Mouse (Mus musculus) midbrain, embryonic 15.5 days (tissue): ENCODE results near the gene Gstt4. TPM values are rescaled to one million over a fixed set of nuclear protein-coding genes. Genes with fewer than 3 reads are reported as not detected.
A peak's percentile ranks its signal among the peaks of the same experiment; 100 is the strongest.
"Not testable (repeated sequence)": the region's sequence is repeated elsewhere in the genome, so short reads cannot be mapped to it uniquely, and the experiment has no call there.

Experiments used
- ATAC-seq: fragments of 200-750 bp; cut with Nextera tagmentation; replicated peaks from 2 replicates; pipeline ENCODE4 v1.8.0; 2017; ENCODE audit warnings: moderate TSS enrichment
- H3K27ac ChIP-seq: fragments of 300-500 bp; sonication (generic); 2 replicates; pipeline ENCODE4 v1.5.1; 2015; ENCODE audit warnings: mild to moderate bottlenecking, inconsistent platforms
- H3K27me3 ChIP-seq: fragments of 300-500 bp; sonication (generic); replicated peaks from 2 replicates; pipeline ENCODE4 v1.6.1; 2015; ENCODE audit warnings: inconsistent platforms
- H3K36me3 ChIP-seq: fragments of 300-500 bp; sonication (generic); replicated peaks from 2 replicates; pipeline ENCODE4 v1.6.1; 2015; ENCODE audit warnings: inconsistent platforms
- H3K4me1 ChIP-seq: fragments of 300-500 bp; sonication (generic); 2 replicates; pipeline ENCODE4 v1.6.1; 2015; ENCODE audit warnings: inconsistent platforms
- H3K4me2 ChIP-seq: fragments of 300-500 bp; sonication (generic); 2 replicates; pipeline ENCODE4 v1.6.1; 2015; ENCODE audit warnings: inconsistent platforms, mild to moderate bottlenecking, moderate library complexity
- H3K4me3 ChIP-seq: fragments of 300-500 bp; sonication (generic); 2 replicates; pipeline ENCODE4 v1.5.1; 2015; ENCODE audit warnings: mild to moderate bottlenecking, inconsistent platforms
- H3K9ac ChIP-seq: fragments of 300-500 bp; sonication (generic); 2 replicates; pipeline ENCODE4 v1.6.1; 2015; ENCODE audit warnings: mild to moderate bottlenecking, inconsistent platforms
- H3K9me3 ChIP-seq: fragments of 300-500 bp; sonication (generic); 2 replicates; pipeline ENCODE4 v1.6.1; 2016; ENCODE audit warnings: inconsistent platforms
- WGBS: fragments of 180-500 bp; shearing (Covaris S2); methylation state at CpG from one replicate; pipeline ENCODE4 v1.1.7; 2015; ENCODE audit warnings: mixed read lengths; 5-methylcytosine and 5-hydroxymethylcytosine counted together
- polyA plus RNA-seq: library from polyadenylated mRNA; unstranded; fragments of >200 nt; fragmentation: Nextera tagmentation; extraction: Ambion mirVana; gene quantifications from 2 replicates; pipeline ENCODE4 v1.2.1, GENCODE M21; 2015

Gene Gstt4
- polyA plus RNA-seq, 1 experiment from 2014 or later, result not detected

DNA sequence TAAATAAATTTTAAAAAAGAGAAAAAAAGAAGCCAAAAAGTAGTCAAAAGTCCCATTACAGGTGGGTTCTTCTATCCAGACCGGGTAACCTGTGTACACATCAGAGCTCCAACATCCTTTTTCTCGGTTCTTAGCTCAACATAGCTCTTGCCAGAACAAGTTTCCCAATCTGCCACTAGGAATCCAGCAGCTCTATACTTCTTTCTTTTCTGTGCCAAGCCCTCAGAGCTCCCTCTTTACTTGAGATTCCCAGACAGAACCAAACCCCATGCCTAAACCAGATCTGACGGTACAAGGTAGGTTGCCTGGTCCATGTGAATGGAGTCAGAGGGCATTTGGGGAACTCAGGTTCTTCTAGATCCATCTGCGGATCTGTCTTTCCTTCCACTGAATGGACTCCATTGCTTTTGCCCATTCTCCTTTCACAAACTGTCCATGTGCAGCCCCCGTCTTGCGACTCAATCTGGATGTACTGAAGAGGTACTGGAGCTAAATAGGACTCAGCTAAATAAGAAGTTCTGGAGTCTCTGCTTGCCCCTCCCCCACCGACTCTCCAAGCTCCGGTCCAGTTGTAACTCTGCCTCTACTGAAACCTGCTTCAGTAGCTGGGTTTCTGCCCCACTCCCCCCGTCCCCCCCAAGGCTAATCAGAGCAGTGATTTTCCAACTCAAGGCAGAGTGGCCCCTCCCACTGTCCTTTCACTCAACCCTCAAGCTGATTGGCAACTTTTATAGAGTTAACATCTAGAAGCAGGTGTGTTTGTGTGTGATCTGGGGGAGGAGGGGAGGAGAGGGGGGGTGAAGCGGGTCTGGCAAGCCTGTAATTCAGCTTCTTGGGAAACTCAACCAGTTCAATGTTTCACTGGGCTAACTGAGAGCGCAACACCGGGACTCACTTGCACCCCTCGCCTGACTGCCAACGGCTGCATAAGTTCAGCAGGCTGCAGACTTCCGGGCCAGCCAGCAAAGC lies 42.9 kb downstream of the Gstt4 start:
- Histone ChIP-seq H3K9ac (no peak overlapping the region), H3K27ac (no peak overlapping the region), H3K9me3 (no peaks in the 10 kb centered on the region), H3K36me3 (no peaks in the 10 kb centered on the region), H3K27me3 (peaks cover 34% of the 10 kb centered on the region), H3K4me3 (no peak overlapping the region), H3K4me1 (peaks cover 11% of the 10 kb centered on the region), H3K4me2 (no peak overlapping the region)
- ATAC-seq, result no peak
- WGBS, result 44% methylated on average over 15 of the region's 15 CpGs

- ATAC-seq, result no peak
- Histone ChIP-seq H3K4me1 (peaks cover 12% of the 10 kb centered on the region), H3K9ac (no peak overlapping the region), H3K27me3 (peaks cover 34% of the 10 kb centered on the region), H3K36me3 (no peaks in the 10 kb centered on the region), H3K27ac (no peak overlapping the region), H3K4me3 (no peak overlapping the region), H3K4me2 (no peak overlapping the region), H3K9me3 (no peaks in the 10 kb centered on the region)
- WGBS, result 76% methylated on average over 2 of the region's 2 CpGs
Observed at GRCm38 (mm10) chr10:75777885-75778284, 44.5 kb downstream of the Gstt4 start.

DNA sequence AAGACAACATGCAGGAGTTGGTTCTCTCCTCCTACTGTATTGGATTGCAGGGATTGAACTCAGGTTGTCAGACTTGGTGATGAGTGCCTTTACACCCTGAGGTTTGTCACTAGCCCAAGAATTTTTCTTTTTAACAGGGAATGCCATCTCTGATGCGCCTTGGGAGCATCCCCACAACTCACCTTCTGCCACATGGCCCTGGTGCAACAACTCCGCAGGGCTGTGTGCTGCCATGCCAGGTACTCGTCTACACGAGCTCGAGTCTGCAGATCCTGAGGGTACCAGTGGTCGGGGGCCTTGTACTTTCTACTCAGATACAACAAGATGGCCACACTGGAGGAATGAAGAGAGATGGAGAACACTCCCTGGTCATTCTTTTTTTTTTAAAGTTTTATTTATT lies 45.8 kb downstream of the Gstt4 start:
- 91% methylated on average over 6 of the region's 6 CpGs for WGBS
- no peak overlapping the region for H3K27ac ChIP-seq
- no peak overlapping the region for H3K9ac ChIP-seq
- peaks cover 28% of the 10 kb centered on the region for H3K27me3 ChIP-seq
- H3K4me2 ChIP-seq, result no peak overlapping the region
- H3K36me3 ChIP-seq, result no peaks in the 10 kb centered on the region
- no peak overlapping the region for H3K4me3 ChIP-seq
- no peaks in the 10 kb centered on the region for H3K9me3 ChIP-seq
- no peak for ATAC-seq
- peaks cover 19% of the 10 kb centered on the region for H3K4me1 ChIP-seq

GRCm38 (mm10) chr10:75774587-75774986 lies 47.8 kb downstream of the Gstt4 start:
- H3K4me1 ChIP-seq, result peaks cover 8% of the 10 kb centered on the region
- 92% methylated on average over 9 of the region's 9 CpGs for WGBS
- no peak overlapping the region for H3K27ac ChIP-seq
- H3K9me3 ChIP-seq, result no peaks in the 10 kb centered on the region
- H3K36me3 ChIP-seq, result no peaks in the 10 kb centered on the region
- H3K4me2 ChIP-seq, result no peak overlapping the region
- H3K4me3 ChIP-seq, result no peak overlapping the region
- no peak overlapping the region for H3K9ac ChIP-seq
- ATAC-seq, result no peak
- peaks cover 8% of the 10 kb centered on the region for H3K27me3 ChIP-seq

- no peak overlapping the region for H3K4me2 ChIP-seq
- 93% methylated on average over 5 of the region's 5 CpGs for WGBS
- no peak overlapping the region for H3K27ac ChIP-seq
Observed at GRCm38 (mm10) chr10:75774102-75774501, 48.2 kb downstream of the Gstt4 start.

GRCm38 (mm10) chr10:75772795-75773664 lies 49.3 kb downstream of the Gstt4 start, which contains the start of gene Ddt:
Ddt (minus strand) TSS chr10:75773414.
- under 1% methylated on average over 46 of the region's 47 CpGs for WGBS
- H3K9ac ChIP-seq, result peak within 1 kb of the TSS; percentile 53
- peak within 1 kb of the TSS; percentile 33; the same call in 1 of the 2 replicates for H3K27ac ChIP-seq
- peak within 1 kb of the TSS; percentile 55 for H3K4me3 ChIP-seq
- H3K4me2 ChIP-seq, result peak within 1 kb of the TSS; percentile 93
- H3K27me3 ChIP-seq, result peaks cover 2% of the 10 kb centered on the region; the same call in 1 of the 2 replicates
- no peaks in the 10 kb centered on the region for H3K36me3 ChIP-seq
- ATAC-seq, result peak; percentile 97
- H3K4me1 ChIP-seq, result peaks cover 8% of the 10 kb centered on the region
- no peaks in the 10 kb centered on the region for H3K9me3 ChIP-seq

More at GRCm38 (mm10) chr10:75774102-75774501, 48.2 kb downstream of the Gstt4 start:
- Histone ChIP-seq H3K9ac (no peak overlapping the region), H3K4me3 (no peak overlapping the region), H3K9me3 (no peaks in the 10 kb centered on the region), H3K36me3 (no peaks in the 10 kb centered on the region), H3K27me3 (peaks cover 3% of the 10 kb centered on the region), H3K4me1 (peaks cover 8% of the 10 kb centered on the region)
- ATAC-seq, result no peak

GRCm38 (mm10) chr10:75767756-75768155 lies 54.6 kb downstream of the Gstt4 start:
- H3K27ac ChIP-seq, H3K36me3 ChIP-seq, H3K27me3 ChIP-seq, H3K4me2 ChIP-seq, ATAC-seq, H3K9ac ChIP-seq, H3K4me3 ChIP-seq, H3K9me3 ChIP-seq: not testable (repeated sequence)
- peaks cover 18% of the 10 kb centered on the region for H3K4me1 ChIP-seq
- 30% methylated on average over 5 of the region's 5 CpGs for WGBS

DNA sequence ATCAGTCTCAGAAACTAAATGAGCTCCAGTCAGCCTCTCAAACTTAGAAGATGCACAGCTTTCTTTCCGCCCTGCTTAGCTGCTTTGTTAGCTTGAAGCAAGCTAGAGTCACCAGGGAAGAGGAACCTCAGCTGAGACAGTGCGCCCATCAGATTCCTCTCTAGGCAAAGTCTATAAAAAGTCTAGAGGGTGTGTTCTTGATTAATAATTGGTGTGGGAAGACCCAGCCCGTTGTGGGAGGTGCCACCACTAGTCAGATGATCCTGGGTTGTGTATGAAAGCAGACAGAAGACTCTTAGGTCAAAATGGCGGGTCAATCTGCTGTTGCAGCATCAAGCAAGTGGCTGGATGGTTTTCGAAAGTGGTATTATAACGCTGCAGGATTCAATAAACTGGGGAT lies 55.5 kb downstream of the Gstt4 start:
- Histone ChIP-seq H3K9me3 (no peaks in the 10 kb centered on the region), H3K27me3 (no peaks in the 10 kb centered on the region), H3K4me1 (peaks cover 17% of the 10 kb centered on the region), H3K4me3 (no peak overlapping the region), H3K27ac (no peak overlapping the region), H3K9ac (no peak overlapping the region), H3K4me2 (no peak overlapping the region), H3K36me3 (no peaks in the 10 kb centered on the region)
- ATAC-seq, result no peak
- 89% methylated on average over 6 of the region's 6 CpGs for WGBS

Other genes with a start within 250 kb of the Gstt4 start
- gene Ggt5, start 233.2 kb downstream of the Gstt4 start, polyA plus RNA-seq, result 2.2 and 3.4 TPM in 2 replicates
- 3.0 and 4.1 TPM in 2 replicates for gene Susd2, start 178.5 kb downstream of the Gstt4 start, polyA plus RNA-seq
- gene Cabin1, start 58.2 kb downstream of the Gstt4 start, polyA plus RNA-seq, result 36.6 and 42.2 TPM in 2 replicates
- 64.7 and 65.8 TPM in 2 replicates for gene Ddt, start 49.1 kb downstream of the Gstt4 start, polyA plus RNA-seq
- gene Gm20441, start 41.6 kb downstream of the Gstt4 start, polyA plus RNA-seq, result not detected in 2 replicates
- 0.61 and 1.6 TPM in 2 replicates for gene Gstt3, start 41.1 kb downstream of the Gstt4 start, polyA plus RNA-seq
- gene Gstt1, start 24.0 kb downstream of the Gstt4 start, polyA plus RNA-seq, result 14.5 and 16.9 TPM in 2 replicates
- 7.4 and 7.5 TPM in 2 replicates for gene Gstt2, start 14.9 kb upstream of the Gstt4 start, polyA plus RNA-seq
- gene Mif, start 37.7 kb upstream of the Gstt4 start, polyA plus RNA-seq, result 1,455 and 1,508 TPM in 2 replicates
- gene Derl3, start 70.9 kb upstream of the Gstt4 start, polyA plus RNA-seq, result 2.1 and 2.8 TPM in 2 replicates
- 300 and 303 TPM in 2 replicates for gene Smarcb1, start 99.1 kb upstream of the Gstt4 start, polyA plus RNA-seq
- gene Chchd10, start 110.6 kb upstream of the Gstt4 start, polyA plus RNA-seq, result 82.8 and 88.3 TPM in 2 replicates
- gene Mmp11, start 114.0 kb upstream of the Gstt4 start, polyA plus RNA-seq, result 18.2 and 21.6 TPM in 2 replicates
- 1.1 and 1.3 TPM in 2 replicates for gene Gm867, start 118.1 kb upstream of the Gstt4 start, polyA plus RNA-seq
- 0.77 TPM in 1 of 2 replicates, not detected in the other for gene Vpreb3, start 120.5 kb upstream of the Gstt4 start, polyA plus RNA-seq
- gene Gm5134, start 132.0 kb upstream of the Gstt4 start, polyA plus RNA-seq, result not detected in 2 replicates
- gene Zfp280b, start 210.1 kb upstream of the Gstt4 start, polyA plus RNA-seq, result 12.8 TPM in 2 replicates